ENCODE assay signal across 10 mouse cellular contexts in the genomic region with DNA sequence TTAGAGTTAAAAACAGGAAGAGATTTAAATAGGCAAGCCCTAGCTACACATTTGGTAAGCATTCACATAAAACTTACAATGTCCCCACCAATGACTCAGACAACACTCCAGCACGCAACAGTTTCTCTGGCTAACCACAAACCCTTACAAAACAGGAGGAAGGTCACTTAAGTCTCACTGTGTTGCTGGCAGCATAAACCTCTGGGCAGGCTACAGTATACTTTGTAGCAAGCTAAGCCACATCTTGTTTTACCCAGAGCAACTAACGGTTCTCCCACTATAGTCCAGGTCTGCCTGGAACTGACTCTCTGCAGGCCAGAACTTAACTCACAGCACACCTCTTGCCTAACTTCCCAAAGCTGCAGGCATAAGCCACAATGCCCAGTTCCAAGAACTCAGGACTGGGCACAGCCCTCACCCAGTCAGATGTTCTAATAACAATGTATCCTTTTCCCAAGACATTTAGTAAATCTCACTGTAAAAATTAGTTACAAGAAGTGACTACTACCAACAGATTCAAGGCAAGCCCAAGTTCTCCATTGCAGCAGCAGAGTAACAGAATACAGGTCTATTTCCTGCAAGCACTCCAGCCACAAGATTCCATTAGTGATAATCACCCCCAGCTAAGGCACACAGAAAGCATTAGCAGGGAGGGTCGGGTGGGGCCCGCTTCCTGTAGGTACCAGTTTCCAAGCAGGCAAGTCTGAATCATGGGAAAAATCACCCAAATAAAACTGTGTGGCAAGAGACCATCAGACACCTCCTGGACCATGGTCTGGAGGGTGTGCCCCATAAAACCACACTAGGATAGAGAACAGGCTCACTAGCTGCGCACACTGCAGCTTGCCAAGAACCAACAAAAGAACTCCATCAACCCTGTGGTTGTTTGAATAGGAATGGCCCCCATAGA. TPM values are rescaled to one million over a fixed set of nuclear protein-coding genes. Genes with fewer than 3 reads are reported as not detected.
A peak's percentile ranks its signal among the peaks of the same experiment; 100 is the strongest.
DNase-seq lines count a peak whose midpoint lies in the region; ATAC-seq lines count a peak whose summit lies in the region.
"Had no signal": no experiment of that assay in that cellular context is flagged by ENCODE, and none has a peak within 500 bp of the region (broad histone marks: within the 10 kb centered on the region; RNA-seq: fewer than 3 reads in every experiment).

No protein-coding gene starts in this region.

- peak overlapping the region; percentile 43; the same call in 1 of the 2 replicates for H3K27ac ChIP-seq in kidney, embryonic 16.5 days (ENCODE audit: low read length)
- H3K27ac ChIP-seq: left cerebral cortex, adult 2 months had no signal

- H3K9ac ChIP-seq in kidney, embryonic 16.5 days (replicated peaks; ENCODE audit: low read length), result no peak overlapping the region

- WGBS in kidney, embryonic 16.5 days, result 76% methylated on average over 5 of the region's 5 CpGs

- DNase-seq in kidney, adult 8-10 months, result no peak
- DNase-seq in Muller cell, postnatal 12 days (ENCODE audit: inconsistent ontology term), result peak; percentile 26
- DNase-seq in urinary bladder, postnatal 4 days (ENCODE audit: low spot score in 2 of 2), result no peak
- DNase-seq in kidney, postnatal 10 days, result no peak
- no peak for DNase-seq in heart, adult 11 months
- DNase-seq: embryo, embryonic 11 days had no signal

- no peaks in the 10 kb centered on the region for H3K9me3 ChIP-seq in kidney, embryonic 16.5 days (ENCODE audit: low read length)

- no peaks in the 10 kb centered on the region for H3K36me3 ChIP-seq in kidney, embryonic 16.5 days (ENCODE audit: insufficient read depth, low read length)

- no peaks in the 10 kb centered on the region for H3K27me3 ChIP-seq in kidney, embryonic 16.5 days (ENCODE audit: insufficient read depth, low read length)

- ATAC-seq in kidney, embryonic 16.5 days (ENCODE audit: low FRiP score, low TSS enrichment), result no peak
- ATAC-seq in hematopoietic stem cell, adult 5-6 weeks (replicated peaks in 1 of 2; ENCODE audit: insufficient read depth in 1 of 2, low FRiP score in 2 of 2, low TSS enrichment in 1 of 2, low read depth in 1 of 2, poor library complexity in 2 of 2, severe bottlenecking in 2 of 2), result peak; percentile 70 to 73
- peak; percentile 70 for ATAC-seq in megakaryocyte progenitor cell, adult 5-6 weeks (replicated peaks; ENCODE audit: poor library complexity)

- H3K4me3 ChIP-seq in kidney, embryonic 16.5 days (ENCODE audit: low read length), result no peak overlapping the region
- H3K4me3 ChIP-seq: left cerebral cortex, adult 2 months had no signal

- H3K4me1 ChIP-seq in kidney, embryonic 16.5 days (ENCODE audit: insufficient read depth, low read length), result peaks cover 79% of the 10 kb centered on the region

- H3K4me2 ChIP-seq in kidney, embryonic 16.5 days (replicated peaks; ENCODE audit: low read depth, low read length), result no peak overlapping the region

RNA-seq across cellular contexts. Expression of a gene that starts 7.6 kb away (rescaled TPM):
- polyA plus RNA-seq in kidney, embryonic 16.5 days (2015; fragmentation: Nextera tagmentation; extraction: Ambion mirVana), result 34.8 and 38.0 TPM in 2 replicates
- total RNA-seq in hematopoietic stem cell, adult 5-6 weeks (2017), result 85.3 and 102 TPM in 2 replicates
- total RNA-seq in megakaryocyte progenitor cell, adult 5-6 weeks (2015), result 97.1 and 100 TPM in 2 replicates
- total RNA-seq in megakaryocyte progenitor cell, adult 5-6 weeks (2017), result 73.4 and 76.7 TPM in 2 replicates
